Mouse (Mus musculus): ENCODE data around the gene Stmn1. TPM values are rescaled to one million over a fixed set of nuclear protein-coding genes. Genes with fewer than 3 reads are reported as not detected.

The Stmn1 gene
- total RNA-seq, 2 experiments from 2014 or later, result 50.0 to 79.2 TPM

DNA sequence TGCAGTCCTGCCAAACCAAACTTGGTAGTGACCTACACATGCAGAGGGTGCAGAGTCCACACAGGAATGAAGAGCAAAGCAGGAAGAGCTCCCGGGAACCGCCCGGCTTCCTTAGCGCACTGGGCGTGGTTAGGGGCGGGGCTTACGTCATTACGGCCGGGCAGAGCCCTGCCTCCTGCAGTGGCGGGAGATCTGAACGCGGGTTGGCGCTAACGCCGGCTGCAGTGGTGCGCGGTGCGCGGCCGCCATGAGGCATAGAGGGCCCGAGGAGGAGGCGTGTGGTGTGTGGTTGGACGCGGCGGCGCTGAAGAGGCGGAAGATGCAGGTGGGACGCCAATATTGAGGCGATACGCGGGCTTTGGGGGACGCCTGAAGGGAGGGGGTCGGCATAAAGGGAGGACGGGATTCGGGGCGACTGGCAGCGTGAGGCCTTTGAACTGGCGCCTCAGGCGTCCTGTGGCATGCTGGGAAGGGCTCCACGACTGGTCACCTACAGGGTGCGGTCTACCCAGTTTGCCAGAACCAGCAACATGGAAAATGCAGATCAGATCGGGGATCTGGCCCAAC is 42.8 kb downstream of the Stmn1 start, which contains the start of gene Aunip:
Gene Aunip, plus strand, starts transcription at position 155 of the 567 bp plus-strand sequence.
- peak; percentile 91 to 95 for DNase-seq
- intact Hi-C loops (cut with DNase I), result no loop called here

- DNase-seq, result no peak
- intact Hi-C loops (cut with DNase I), result no loop called here
These were observed 43.6 kb downstream of the Stmn1 start for GRCm38 (mm10) chr4:134511730-134512129.

DNA sequence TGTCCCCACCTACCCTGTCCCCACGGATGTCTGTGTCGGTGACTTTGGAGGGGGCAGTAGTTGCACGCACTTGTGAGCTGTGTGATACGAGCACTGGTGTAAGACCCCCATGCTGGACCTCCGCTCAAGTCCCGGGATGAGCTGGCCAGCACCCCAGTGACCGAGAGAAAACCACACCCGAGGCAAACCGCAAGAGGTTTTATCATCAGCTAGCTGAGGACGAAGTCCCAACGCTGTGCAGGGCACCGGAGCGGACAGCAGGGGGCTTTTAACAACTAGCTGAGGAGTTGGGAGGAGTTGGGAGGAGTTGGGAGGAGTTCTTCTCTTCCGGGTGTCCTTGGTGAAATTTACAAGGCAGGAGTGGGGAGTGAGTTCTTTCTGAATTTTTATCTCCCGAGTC is 44.7 kb downstream of the Stmn1 start:
- peak; percentile 73 to 85 for DNase-seq
- intact Hi-C loops (cut with DNase I), result no loop called here

DNA sequence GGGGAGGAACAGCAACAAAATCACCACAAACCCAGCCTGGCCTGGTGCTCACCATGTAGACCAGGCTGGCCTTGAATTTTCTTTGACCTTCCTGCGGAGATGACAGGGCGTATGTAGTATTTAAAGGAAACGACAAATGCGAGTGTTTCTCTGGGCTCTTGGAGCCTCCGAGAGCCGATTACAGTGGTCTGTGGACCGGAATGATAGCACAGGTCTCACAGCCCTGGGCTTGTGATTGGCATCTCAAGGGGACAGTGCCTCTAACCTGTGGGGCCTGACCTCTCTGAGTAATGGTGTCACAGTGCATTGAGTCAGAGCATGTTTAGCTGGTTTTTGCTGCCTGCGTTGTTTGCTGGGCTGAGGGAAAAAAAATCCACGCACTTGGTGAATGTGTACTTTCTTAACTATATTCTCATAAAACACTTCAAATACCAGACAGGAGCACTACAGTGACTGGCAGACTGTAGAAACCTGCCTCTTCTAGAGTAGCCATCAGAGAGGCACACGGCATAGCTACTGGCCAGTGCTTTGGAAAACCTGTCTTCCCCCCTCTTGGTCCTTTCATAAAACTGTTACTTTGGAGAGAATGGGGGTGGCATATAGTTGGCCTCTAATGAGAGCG is 46.3 kb downstream of the Stmn1 start:
- intact Hi-C loops (cut with DNase I), result loop anchor here (2.0 kb wide), 1 partner anchor 20 kb away; the partner anchor contains the start of gene Mtfr1l
- DNase-seq, result no peak

GRCm38 (mm10) chr4:134515614-134516013 is 47.5 kb downstream of the Stmn1 start:
- intact Hi-C loops (cut with DNase I), result loop anchor here (2.0 kb wide), 1 partner anchor 19 kb away; the partner anchor contains the start of gene Mtfr1l
- no peak for DNase-seq

- peak; percentile 35 to 59 for DNase-seq
- intact Hi-C loops (cut with DNase I), result no loop called here
These were observed 48.9 kb downstream of the Stmn1 start for GRCm38 (mm10) chr4:134516981-134517380.

DNA sequence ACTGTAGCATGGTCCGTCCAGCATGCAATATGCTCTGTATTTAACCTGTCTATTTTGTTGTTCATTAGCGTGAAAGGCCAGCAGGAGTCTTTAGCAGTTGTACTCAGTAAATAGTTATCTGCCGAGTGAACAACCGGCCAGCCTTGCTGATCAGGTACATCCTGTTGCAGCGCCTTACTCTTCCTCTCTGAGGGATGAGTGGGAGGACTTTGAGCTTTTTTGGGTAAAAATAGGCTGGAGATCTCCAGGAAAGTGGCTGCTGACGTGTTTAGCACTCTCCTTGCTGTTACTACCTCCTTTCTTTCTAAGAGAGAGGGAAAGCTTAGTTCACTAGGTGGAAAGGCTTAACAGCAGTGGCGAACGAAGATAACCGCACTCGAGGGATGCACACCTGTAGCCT is 49.6 kb downstream of the Stmn1 start:
- DNase-seq, result no peak
- intact Hi-C loops (cut with DNase I), result no loop called here

GRCm38 (mm10) chr4:134518541-134518940 is 50.4 kb downstream of the Stmn1 start:
- no peak for DNase-seq
- intact Hi-C loops (cut with DNase I), result no loop called here

DNA sequence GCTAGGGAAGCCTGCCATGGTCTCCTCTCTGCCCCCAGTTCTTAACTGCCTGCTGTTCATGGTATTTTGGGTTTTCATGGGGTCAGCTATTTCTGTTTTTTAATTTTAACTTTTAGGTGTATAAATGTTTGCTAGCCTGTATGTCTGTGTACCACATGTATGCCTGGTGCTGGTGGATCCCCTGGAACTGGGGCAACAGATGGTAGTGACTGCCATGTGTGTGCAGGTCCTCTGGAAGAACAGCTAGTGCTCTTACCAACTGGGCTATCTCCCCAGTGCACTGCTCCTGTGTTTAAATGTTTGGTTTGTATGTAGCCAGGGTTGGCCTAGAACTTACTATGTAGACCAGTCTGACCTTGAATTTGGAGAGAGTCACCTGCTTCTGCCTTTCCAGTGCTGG is 51.2 kb downstream of the Stmn1 start:
- no peak for DNase-seq
- intact Hi-C loops (cut with DNase I), result no loop called here

Small RNAs within 50 kb of the gene (microRNA-seq; reads per million reads assigned to microRNA genes)
- 0.85 to 1.9 reads per million in 2 experiments for gene Gm23634

Other genes starting within 250 kb of the Stmn1 start
- not detected for gene Catsper4, start 240.9 kb upstream of the Stmn1 start, total RNA-seq (2021)
- 1 to 10 TPM; 2.3 to 3.2 TPM for gene Cnksr1, start 229.9 kb upstream of the Stmn1 start, total RNA-seq (2021)
- gene E130218I03Rik, start 224.7 kb upstream of the Stmn1 start, total RNA-seq (2021), result not detected
- gene Zfp593, start 222.7 kb upstream of the Stmn1 start, total RNA-seq (2021), result 1 to 10 TPM; 2.4 to 3.3 TPM
- not detected for gene Gm30191, start 221.4 kb upstream of the Stmn1 start, total RNA-seq (2021)
- 10 to 100 TPM in 1 of 2 experiments, 1 to 10 TPM in 1; 8.6 to 13.8 TPM for gene Grrp1, start 214.2 kb upstream of the Stmn1 start, total RNA-seq (2021)
- 1 to 10 TPM; 6.6 to 8.6 TPM for gene Pdik1l, start 180.4 kb upstream of the Stmn1 start, total RNA-seq (2021)
- gene Trim63, start 153.2 kb upstream of the Stmn1 start, total RNA-seq (2021), result 100 to 1,000 TPM; 193 to 217 TPM
- under 1 TPM; 0.68 to 0.96 TPM for gene Slc30a2, start 125.1 kb upstream of the Stmn1 start, total RNA-seq (2021)
- 10 to 100 TPM; 11.4 to 12.0 TPM for gene Extl1, start 84.5 kb upstream of the Stmn1 start, total RNA-seq (2021)
- gene Pafah2, start 72.0 kb upstream of the Stmn1 start, total RNA-seq (2021), result 1 to 10 TPM; 7.5 to 8.6 TPM
- gene Paqr7, start 28.4 kb downstream of the Stmn1 start, total RNA-seq (2021), result 10 to 100 TPM; 15.5 to 19.6 TPM
- under 1 TPM in 1 of 2 experiments, not detected in 1; 0.68 TPM for gene Aunip, start 42.7 kb downstream of the Stmn1 start, total RNA-seq (2021)
- gene Mtfr1l, start 67.1 kb downstream of the Stmn1 start, total RNA-seq (2021), result 100 to 1,000 TPM; 162 to 167 TPM
- 10 to 100 TPM; 26.1 to 27.9 TPM for gene Selenon, start 83.8 kb downstream of the Stmn1 start, total RNA-seq (2021)
- 10 to 100 TPM; 25.1 to 25.8 TPM for gene Man1c1, start 236.0 kb downstream of the Stmn1 start, total RNA-seq (2021)